16 mouse cellular contexts compared by ENCODE assay signal in the genomic region with DNA sequence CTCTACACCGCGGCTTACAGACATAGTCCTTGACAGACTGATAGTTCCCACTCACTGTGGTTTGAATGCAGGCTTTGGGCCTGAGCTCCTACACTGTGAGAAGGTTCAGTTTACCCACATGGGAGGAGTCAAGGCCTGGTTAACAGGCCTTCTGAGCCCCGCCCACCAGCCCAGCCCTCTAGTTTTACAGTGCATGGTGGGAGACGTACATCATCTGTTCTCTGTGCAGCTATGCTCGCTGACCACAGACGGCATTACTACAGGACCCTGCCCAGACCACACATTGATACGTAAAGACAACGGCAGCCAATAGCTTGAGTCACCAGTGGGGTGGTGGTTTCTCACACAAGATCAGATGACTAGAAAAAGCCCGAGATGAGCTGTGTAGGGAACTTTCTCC.
DNase-seq lines count a peak whose midpoint lies in the region; ATAC-seq and TF ChIP-seq lines count a peak whose summit lies in the region.
"Had no signal": no experiment of that assay in that cellular context is flagged by ENCODE, and none has a peak within 500 bp of the region (broad histone marks: within the 10 kb centered on the region; RNA-seq: fewer than 3 reads in every experiment).

No protein-coding gene starts in this region.

- H3K9ac ChIP-seq in kidney, postnatal 0 days (ENCODE audit: low read depth, low read length): no peak overlapping the region
- no peak overlapping the region for H3K9ac ChIP-seq in ES-E14 (ENCODE audit: insufficient read depth, low read depth, low read length, poor library complexity, severe bottlenecking)
- no peak overlapping the region for H3K9ac ChIP-seq in embryonic facial prominence, embryonic 13.5 days
- H3K9ac ChIP-seq: forebrain, postnatal 0 days; liver, embryonic 13.5 days; neural tube, embryonic 12.5 days had no signal

- no peak for TF ChIP-seq CTCF in kidney, postnatal 0 days (IDR thresholded peaks at IDR 0.05; ENCODE audit: low read depth)

- H3K4me1 ChIP-seq in kidney, postnatal 0 days (replicated peaks; ENCODE audit: insufficient read depth, low read length): no peaks in the 10 kb centered on the region
- H3K4me1 ChIP-seq in ES-E14 (ENCODE audit: control insufficient read depth in 2 of 2, insufficient read depth in 2 of 2, low read length in 2 of 2, poor library complexity in 1 of 2): no peaks in the 10 kb centered on the region
- no peaks in the 10 kb centered on the region for H3K4me1 ChIP-seq in embryonic facial prominence, embryonic 13.5 days
- H3K4me1 ChIP-seq: liver, embryonic 13.5 days; neural tube, embryonic 12.5 days had no signal

- H3K9me3 ChIP-seq in kidney, postnatal 0 days (replicated peaks; ENCODE audit: low read length): no peaks in the 10 kb centered on the region
- no peaks in the 10 kb centered on the region for H3K9me3 ChIP-seq in ES-E14 (ENCODE audit: control insufficient read depth, insufficient read depth, low read depth, low read length)
- no peaks in the 10 kb centered on the region for H3K9me3 ChIP-seq in embryonic facial prominence, embryonic 13.5 days
- H3K9me3 ChIP-seq: liver, embryonic 13.5 days; neural tube, embryonic 12.5 days had no signal

- peak; percentile 43; the same call in 1 of the 2 replicates for ATAC-seq in kidney, postnatal 0 days (replicated peaks; ENCODE audit: low FRiP score, low read depth)
- ATAC-seq in embryonic facial prominence, embryonic 13.5 days (ENCODE audit: insufficient number of reproducible peaks, insufficient read depth, low FRiP score, low TSS enrichment, low read depth): peak; percentile 71; the same call in 1 of the 2 replicates
- ATAC-seq: activated CD4-positive, CD25-positive, alpha-beta regulatory T cell, adult 4 months; forebrain, postnatal 0 days had no signal

- no peak overlapping the region for H3K27ac ChIP-seq in kidney, postnatal 0 days
- H3K27ac ChIP-seq in ES-E14 (ENCODE audit: insufficient read depth, low read depth, low read length, poor library complexity, severe bottlenecking): no peak overlapping the region
- no peak overlapping the region for H3K27ac ChIP-seq in embryonic facial prominence, embryonic 13.5 days
- H3K27ac ChIP-seq: liver, embryonic 13.5 days; neural tube, embryonic 12.5 days had no signal

- H3K4me3 ChIP-seq in kidney, postnatal 0 days (replicated peaks; ENCODE audit: low read depth, low read length): no peak overlapping the region
- H3K4me3 ChIP-seq in ES-E14 (ENCODE audit: insufficient read depth in 1 of 2, low read depth in 1 of 2, low read length in 2 of 2, poor library complexity in 1 of 2, severe bottlenecking in 1 of 2): no peak overlapping the region
- H3K4me3 ChIP-seq in embryonic facial prominence, embryonic 13.5 days: no peak overlapping the region
- H3K4me3 ChIP-seq: liver, embryonic 13.5 days; neural tube, embryonic 12.5 days had no signal

- H3K36me3 ChIP-seq in kidney, postnatal 0 days (ENCODE audit: insufficient read depth, low read length): no peaks in the 10 kb centered on the region
- H3K36me3 ChIP-seq in ES-E14 (ENCODE audit: control insufficient read depth, insufficient read depth, low read length, poor library complexity, severe bottlenecking): no peaks in the 10 kb centered on the region
- H3K36me3 ChIP-seq in embryonic facial prominence, embryonic 13.5 days: no peaks in the 10 kb centered on the region
- H3K36me3 ChIP-seq: liver, embryonic 13.5 days; neural tube, embryonic 12.5 days had no signal

- H3K27me3 ChIP-seq in kidney, postnatal 0 days (ENCODE audit: insufficient read depth, low read length): no peaks in the 10 kb centered on the region
- no peaks in the 10 kb centered on the region for H3K27me3 ChIP-seq in embryonic facial prominence, embryonic 13.5 days
- H3K27me3 ChIP-seq: liver, embryonic 13.5 days; neural tube, embryonic 12.5 days had no signal

- 39% methylated on average over 9 of the region's 9 CpGs for WGBS in kidney, postnatal 0 days
- 69% methylated on average over 9 of the region's 9 CpGs for WGBS in embryonic facial prominence, embryonic 13.5 days

- DNase-seq in kidney, postnatal 0 days (ENCODE audit: low spot score): peak; percentile 25
- no peak for DNase-seq in kidney, adult 8-10 months
- DNase-seq in ES-E14 (ENCODE audit: low read depth, low spot score): peak; percentile 4
- peak; percentile 17 for DNase-seq in NIH3T3 (ENCODE audit: low read depth)
- DNase-seq in adrenal gland, adult (ENCODE audit: inconsistent age in 2 of 2, low spot score in 1 of 2): no peak
- DNase-seq in gastrocnemius, postnatal 25 days: no peak
- DNase-seq: cerebellum, adult 11 months; cerebellum, postnatal 25 days; forebrain, postnatal 0 days; left cerebral cortex, postnatal 4 days; liver, embryonic 13.5 days; right cerebral cortex, postnatal 25 days; thymus, adult 18-20 months had no signal

- in situ Hi-C loops in ES-E14 (cut with MboI; ENCODE audit: low sequenced_read_pairs in 2 of 2, unreplicated experiment in 2 of 2): no loop called here

- no peak overlapping the region for H3K4me2 ChIP-seq in kidney, postnatal 0 days (ENCODE audit: low read length)
- no peak overlapping the region for H3K4me2 ChIP-seq in embryonic facial prominence, embryonic 13.5 days
- H3K4me2 ChIP-seq: liver, embryonic 13.5 days; neural tube, embryonic 12.5 days had no signal

TF ChIP-seq in ES-E14, 5 proteins besides CTCF, POLR2A, EP300 and RAD21:
- no peak for TF ChIP-seq CHD2 (IDR thresholded peaks at IDR 0.05; ENCODE audit: low read depth, low read length)
- no peak for TF ChIP-seq MAFK (IDR thresholded peaks at IDR 0.05; ENCODE audit: insufficient read depth, low read depth, low read length)
- TF ChIP-seq ZC3H11A (IDR thresholded peaks at IDR 0.05; ENCODE audit: borderline replicate concordance, low read depth, low read length): no peak
- TF ChIP-seq HCFC1 (IDR thresholded peaks at IDR 0.05; ENCODE audit: borderline replicate concordance, insufficient read depth, low read length): no peak
- TF ChIP-seq ZNF384 (IDR thresholded peaks at IDR 0.05; ENCODE audit: low read depth, low read length): no peak
TF ChIP-seq in ES-E14: peak in this region for 0.

Comparison
In these comparisons a context has a peak if more than half of its experiments do, and no peak if none do; other contexts are left out.
1. DNase-seq: peak in kidney, postnatal 0 days (single experiment), ES-E14 (single experiment) and NIH3T3 (single experiment); none in kidney, adult 8-10 months (0 of 2), adrenal gland, adult (0 of 2) and gastrocnemius, postnatal 25 days (single experiment).